Mouse (Mus musculus): Measurements from ENCODE around the gene Pxk.
A peak's percentile ranks its signal among the peaks of the same experiment; 100 is the strongest.

Gene Pxk

GRCm38 (mm10) chr14:8146611-8147223, 48.7 kb downstream of the Pxk start:
- no peak for DNase-seq (ENCODE audit: low spot score)

GRCm38 (mm10) chr14:8148842-8149241, 50.8 kb downstream of the Pxk start:
- DNase-seq (ENCODE audit: low spot score): no peak

- no peak for DNase-seq (ENCODE audit: low spot score)
These were observed 53.7 kb downstream of the Pxk start for GRCm38 (mm10) chr14:8151757-8152156.

GRCm38 (mm10) chr14:8154072-8154471, 56.1 kb downstream of the Pxk start:
- no peak for DNase-seq (ENCODE audit: low spot score)

GRCm38 (mm10) chr14:8156947-8157346, 58.9 kb downstream of the Pxk start:
- DNase-seq (ENCODE audit: low spot score): peak; percentile 28

GRCm38 (mm10) chr14:8158721-8159120, 60.7 kb downstream of the Pxk start:
- no peak for DNase-seq (ENCODE audit: low spot score)

- DNase-seq (ENCODE audit: low spot score): no peak
These were observed 61.1 kb downstream of the Pxk start for GRCm38 (mm10) chr14:8159141-8159540.

- DNase-seq (ENCODE audit: low spot score): no peak
These were observed 63.8 kb downstream of the Pxk start for GRCm38 (mm10) chr14:8161777-8162176.

- DNase-seq (ENCODE audit: low spot score): no peak
These were observed 66.5 kb downstream of the Pxk start for GRCm38 (mm10) chr14:8164463-8164862.

- peak; percentile 100 for DNase-seq (ENCODE audit: low spot score)
These were observed 74.7 kb downstream of the Pxk start, which contains the start of gene Pdhb for GRCm38 (mm10) chr14:8172507-8173410. Gene Pdhb, minus strand, starts transcription at chr14:8173025.

- peak; percentile 54 for DNase-seq (ENCODE audit: low spot score)
These were observed 75.7 kb downstream of the Pxk start for GRCm38 (mm10) chr14:8173542-8174250.

- no peak for DNase-seq (ENCODE audit: low spot score)
These were observed 76.6 kb downstream of the Pxk start for GRCm38 (mm10) chr14:8174634-8175033.

GRCm38 (mm10) chr14:8176251-8176650, 78.2 kb downstream of the Pxk start:
- peak; percentile 49 for DNase-seq (ENCODE audit: low spot score)

- no peak for DNase-seq (ENCODE audit: low spot score)
These were observed 82.5 kb downstream of the Pxk start for GRCm38 (mm10) chr14:8180371-8181035.

- no peak for DNase-seq (ENCODE audit: low spot score)
These were observed 85.3 kb downstream of the Pxk start for GRCm38 (mm10) chr14:8183330-8183729.

- DNase-seq (ENCODE audit: low spot score): no peak
These were observed 88.5 kb downstream of the Pxk start for GRCm38 (mm10) chr14:8186278-8187045.

- no peak for DNase-seq (ENCODE audit: low spot score)
These were observed 92.5 kb downstream of the Pxk start for GRCm38 (mm10) chr14:8190556-8190955.

- DNase-seq (ENCODE audit: low spot score): no peak
These were observed 93.4 kb downstream of the Pxk start for GRCm38 (mm10) chr14:8191331-8191965.

GRCm38 (mm10) chr14:8192727-8193126, 94.7 kb downstream of the Pxk start:
- DNase-seq (ENCODE audit: low spot score): no peak

GRCm38 (mm10) chr14:8200769-8201168, 102.8 kb downstream of the Pxk start:
- DNase-seq (ENCODE audit: low spot score): no peak

- no peak for DNase-seq (ENCODE audit: low spot score)
These were observed 103.7 kb downstream of the Pxk start for GRCm38 (mm10) chr14:8201715-8202114.

All from retina, embryonic 14.5 days (tissue).